Mouse (Mus musculus) lung, adult 2 months (tissue): Measurements from ENCODE around the gene Hsd17b6.

Experiments
- CTCF ChIP-seq: fragments of 200-500 bp; IDR thresholded peaks from 2 replicates; pipeline ENCODE4 v1.5.1; 2011; ENCODE audit warnings: mild to moderate bottlenecking, low read length, control low read depth; ENCODE audit not compliant: insufficient read depth
- POLR2A ChIP-seq: fragments of 200-500 bp; IDR thresholded peaks from 2 replicates; pipeline ENCODE4 v1.6.1; 2011; ENCODE audit warnings: low read depth, mild to moderate bottlenecking, control low read depth, low read length, borderline replicate concordance; ENCODE audit errors: extremely low read depth

DNA sequence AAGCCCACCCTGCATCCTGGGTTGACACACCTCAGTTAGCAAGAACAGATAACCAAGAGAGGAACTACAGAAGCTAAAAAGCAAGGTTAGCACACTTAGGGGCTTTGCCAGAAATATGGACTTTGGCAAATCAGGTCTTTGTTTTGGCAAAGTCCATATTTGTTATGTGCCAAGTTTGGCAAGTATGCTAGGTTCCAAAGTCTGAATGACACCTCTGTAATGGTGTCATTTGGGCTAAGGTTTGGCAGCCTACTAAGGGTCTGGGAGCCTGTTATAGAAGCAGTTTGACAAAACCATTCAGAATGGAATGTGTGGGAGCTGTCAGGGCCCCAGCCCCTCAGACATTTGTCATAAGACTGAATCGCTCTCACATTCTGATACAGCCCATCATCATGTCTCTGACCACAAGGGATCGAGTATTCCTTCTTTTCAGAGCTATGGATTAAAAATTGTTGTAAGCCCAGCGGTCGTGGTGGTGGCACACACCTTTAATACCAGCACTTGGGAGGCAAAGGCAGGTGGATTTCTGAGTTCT, 57.7 kb downstream of the Hsd17b6 start:
- no peak for TF ChIP-seq CTCF
- no peak for TF ChIP-seq POLR2A
